ENCODE assay signal across 12 mouse cellular contexts in the genomic region with DNA sequence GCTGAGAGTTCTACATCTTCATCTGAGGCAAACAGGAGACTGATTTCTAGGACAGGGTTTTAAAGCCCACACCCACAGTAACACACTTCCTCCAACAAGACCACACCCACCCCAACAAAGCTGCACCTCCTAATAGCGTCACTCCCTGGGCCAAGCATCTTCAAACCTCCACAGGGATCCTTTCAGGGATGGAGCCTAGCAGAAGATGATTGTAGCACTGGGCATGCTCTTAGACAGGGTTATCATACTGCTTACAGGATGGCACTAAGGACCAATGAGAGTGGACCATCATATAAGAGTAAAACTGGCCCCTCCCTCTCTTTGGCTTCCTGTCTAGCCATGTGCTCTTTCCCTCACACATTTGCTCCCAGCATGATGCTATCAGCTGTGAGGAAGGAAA.
DNase-seq lines count a peak whose midpoint lies in the region; ATAC-seq lines count a peak whose summit lies in the region.
"Had no signal": no experiment of that assay in that cellular context is flagged by ENCODE, and none has a peak within 500 bp of the region (broad histone marks: within the 10 kb centered on the region; RNA-seq: fewer than 3 reads in every experiment).

No protein-coding gene starts in this region.

- intact Hi-C loops in heart, postnatal 14 days (cut with DNase I): loop anchor here (10.0 kb wide), 1 partner anchor 110 kb away; the partner anchor contains the start of gene Lrch1

- no peak overlapping the region for H3K9ac ChIP-seq in heart, embryonic 12.5 days
- no peak overlapping the region for H3K9ac ChIP-seq in midbrain, embryonic 13.5 days (replicated peaks)
- no peak overlapping the region for H3K9ac ChIP-seq in midbrain, embryonic 15.5 days

- no peak for DNase-seq in heart, postnatal 14 days
- peak; percentile 53 for DNase-seq in induced T-regulatory cell, adult 2 months (ENCODE audit: low read depth)
- DNase-seq in thymus, postnatal 14 days: peak; percentile 18
- DNase-seq in left cerebral cortex, adult 18-20 months (ENCODE audit: low spot score in 2 of 2): no peak
- no peak for DNase-seq in gastrocnemius, postnatal 10 days
- DNase-seq: adrenal gland, adult 2 months; kidney, postnatal 4 days had no signal

- H3K27ac ChIP-seq in heart, embryonic 12.5 days (ENCODE audit: poor library complexity, severe bottlenecking): peak overlapping the region; percentile 38
- no peak overlapping the region for H3K27ac ChIP-seq in midbrain, embryonic 13.5 days
- H3K27ac ChIP-seq in midbrain, embryonic 15.5 days: no peak overlapping the region
- H3K27ac ChIP-seq: hindbrain, embryonic 10.5 days had no signal

- no peak for ATAC-seq in heart, embryonic 12.5 days (ENCODE audit: insufficient number of reproducible peaks, low FRiP score)
- peak; percentile 51; the same call in 1 of the 2 replicates for ATAC-seq in midbrain, embryonic 13.5 days
- no peak for ATAC-seq in midbrain, embryonic 15.5 days (replicated peaks)
- ATAC-seq: forebrain, embryonic 16.5 days had no signal

- no peak overlapping the region for H3K4me2 ChIP-seq in heart, embryonic 12.5 days
- H3K4me2 ChIP-seq in midbrain, embryonic 13.5 days (replicated peaks): no peak overlapping the region
- H3K4me2 ChIP-seq in midbrain, embryonic 15.5 days: no peak overlapping the region

- peaks cover 50% of the 10 kb centered on the region for H3K4me1 ChIP-seq in heart, embryonic 12.5 days (replicated peaks)
- H3K4me1 ChIP-seq in midbrain, embryonic 13.5 days (replicated peaks): peaks cover 2% of the 10 kb centered on the region; the same call in 1 of the 2 replicates
- H3K4me1 ChIP-seq in midbrain, embryonic 15.5 days: no peaks in the 10 kb centered on the region

- H3K27me3 ChIP-seq in heart, embryonic 12.5 days (replicated peaks): no peaks in the 10 kb centered on the region
- H3K27me3 ChIP-seq in midbrain, embryonic 13.5 days: no peaks in the 10 kb centered on the region
- no peaks in the 10 kb centered on the region for H3K27me3 ChIP-seq in midbrain, embryonic 15.5 days (replicated peaks)

- no peaks in the 10 kb centered on the region for H3K9me3 ChIP-seq in heart, embryonic 12.5 days (replicated peaks)
- H3K9me3 ChIP-seq in midbrain, embryonic 13.5 days: no peaks in the 10 kb centered on the region
- H3K9me3 ChIP-seq in midbrain, embryonic 15.5 days: no peaks in the 10 kb centered on the region
- H3K9me3 ChIP-seq: hindbrain, embryonic 10.5 days had no signal

- H3K36me3 ChIP-seq in heart, embryonic 12.5 days: no peaks in the 10 kb centered on the region; the same call in 1 of the 2 replicates
- no peaks in the 10 kb centered on the region for H3K36me3 ChIP-seq in midbrain, embryonic 13.5 days
- H3K36me3 ChIP-seq in midbrain, embryonic 15.5 days (replicated peaks): no peaks in the 10 kb centered on the region
- H3K36me3 ChIP-seq: hindbrain, embryonic 10.5 days had no signal

- whole genome bisulfite sequencing in heart, embryonic 12.5 days: 42% methylated on average over 1 of the region's 1 CpGs
- WGBS in midbrain, embryonic 13.5 days: 80% methylated on average over 1 of the region's 1 CpGs
- WGBS in midbrain, embryonic 15.5 days: 62% methylated on average over 1 of the region's 1 CpGs

- no peak overlapping the region for H3K4me3 ChIP-seq in heart, embryonic 12.5 days
- no peak overlapping the region for H3K4me3 ChIP-seq in midbrain, embryonic 13.5 days (replicated peaks)
- H3K4me3 ChIP-seq in midbrain, embryonic 15.5 days: no peak overlapping the region
- H3K4me3 ChIP-seq: hindbrain, embryonic 10.5 days had no signal

Comparison
In these comparisons a context has a peak if more than half of its experiments do, and no peak if none do; other contexts are left out.
1. DNase-seq: peak in induced T-regulatory cell, adult 2 months (single experiment) and thymus, postnatal 14 days (single experiment); none in heart, postnatal 14 days (0 of 2), left cerebral cortex, adult 18-20 months (0 of 2) and gastrocnemius, postnatal 10 days (single experiment).